Mouse (Mus musculus): ENCODE measurements around the gene 4930404N11Rik. TPM values are rescaled to one million over a fixed set of nuclear protein-coding genes. Genes with fewer than 3 reads are reported as not detected.

The 4930404N11Rik gene
- total RNA-seq, 2 experiments from 2014 or later: 0.85 to 1.4 TPM

- DNase-seq: no peak
Measured at GRCm38 (mm10) chr10:81327959-81328358, 37.7 kb downstream of the 4930404N11Rik start.

GRCm38 (mm10) chr10:81326858-81327257 lies 38.8 kb downstream of the 4930404N11Rik start:
- no peak for DNase-seq

GRCm38 (mm10) chr10:81325781-81326180 lies 39.8 kb downstream of the 4930404N11Rik start:
- no peak for DNase-seq

- no peak for DNase-seq
Measured at GRCm38 (mm10) chr10:81325176-81325575, 40.4 kb downstream of the 4930404N11Rik start.

GRCm38 (mm10) chr10:81323791-81324530 lies 41.7 kb downstream of the 4930404N11Rik start:
- no peak for DNase-seq

- no peak for DNase-seq
Measured at GRCm38 (mm10) chr10:81323141-81323775, 42.4 kb downstream of the 4930404N11Rik start.

GRCm38 (mm10) chr10:81322444-81322843 lies 43.2 kb downstream of the 4930404N11Rik start:
- DNase-seq: no peak

GRCm38 (mm10) chr10:81321436-81321835 lies 44.2 kb downstream of the 4930404N11Rik start:
- DNase-seq: no peak

GRCm38 (mm10) chr10:81320550-81321347 lies 44.9 kb downstream of the 4930404N11Rik start, which contains the start of gene Cactin:
TSS of gene Cactin (plus strand) at chr10:81321103.
- peak; percentile 97 for DNase-seq

GRCm38 (mm10) chr10:81319741-81320549 lies 45.7 kb downstream of the 4930404N11Rik start:
- peak; percentile 90 for DNase-seq

- no peak for DNase-seq
Measured at GRCm38 (mm10) chr10:81319330-81319699, 46.3 kb downstream of the 4930404N11Rik start.

GRCm38 (mm10) chr10:81318589-81319329 lies 46.9 kb downstream of the 4930404N11Rik start:
- DNase-seq: peak; percentile 14

- DNase-seq: no peak
Measured at GRCm38 (mm10) chr10:81317273-81317672, 48.3 kb downstream of the 4930404N11Rik start.

GRCm38 (mm10) chr10:81316338-81317060 lies 49.1 kb downstream of the 4930404N11Rik start:
- peak; percentile 19 for DNase-seq

GRCm38 (mm10) chr10:81315587-81315986 lies 50.0 kb downstream of the 4930404N11Rik start:
- no peak for DNase-seq

- DNase-seq: no peak
Measured at GRCm38 (mm10) chr10:81314201-81314600, 51.4 kb downstream of the 4930404N11Rik start.

- DNase-seq: peak; percentile 14
Measured at GRCm38 (mm10) chr10:81313581-81313980, 52.0 kb downstream of the 4930404N11Rik start.
